Mouse (Mus musculus): ENCODE measurements around the gene Sbf2.

The Sbf2 gene

DNA sequence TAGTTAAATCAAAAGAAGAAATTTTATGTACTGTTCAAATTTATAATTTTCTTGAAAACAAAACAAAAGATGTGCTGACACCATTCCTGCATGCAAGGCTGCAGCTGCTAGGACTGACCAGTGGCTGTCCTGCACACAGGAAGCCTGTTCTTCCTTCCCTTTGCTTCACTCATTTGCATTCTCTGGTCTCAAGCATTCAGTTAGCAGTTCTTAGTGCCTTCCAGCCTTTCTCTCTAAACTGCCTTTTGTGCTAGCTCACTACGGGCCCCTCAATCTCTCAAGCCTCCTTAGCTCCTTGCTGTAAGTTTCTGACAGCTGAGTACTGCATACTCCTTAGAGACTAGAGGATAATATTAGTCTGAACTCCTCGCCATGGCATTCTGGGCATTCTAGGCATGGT is 227.2 kb downstream of the Sbf2 start:
- no peak for DNase-seq

DNA sequence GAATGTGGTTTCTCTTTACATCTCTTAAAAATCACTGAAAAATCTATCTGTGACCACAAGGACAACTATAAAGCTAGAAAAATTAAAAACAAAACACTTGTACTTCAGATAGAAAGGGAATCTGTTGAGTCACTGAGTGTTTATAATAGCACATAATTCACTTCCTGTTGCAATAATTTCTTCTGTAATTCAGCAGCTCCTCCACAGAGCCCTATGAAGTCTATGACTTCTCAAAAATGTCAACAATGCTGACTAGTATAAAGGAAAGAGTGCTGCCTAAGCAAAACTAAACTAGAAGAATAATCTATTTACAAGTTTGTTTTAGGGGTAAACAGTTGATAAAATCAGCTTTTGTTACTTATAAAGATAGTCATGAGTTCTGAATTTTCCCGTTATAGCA is 229.2 kb downstream of the Sbf2 start:
- no peak for DNase-seq

DNA sequence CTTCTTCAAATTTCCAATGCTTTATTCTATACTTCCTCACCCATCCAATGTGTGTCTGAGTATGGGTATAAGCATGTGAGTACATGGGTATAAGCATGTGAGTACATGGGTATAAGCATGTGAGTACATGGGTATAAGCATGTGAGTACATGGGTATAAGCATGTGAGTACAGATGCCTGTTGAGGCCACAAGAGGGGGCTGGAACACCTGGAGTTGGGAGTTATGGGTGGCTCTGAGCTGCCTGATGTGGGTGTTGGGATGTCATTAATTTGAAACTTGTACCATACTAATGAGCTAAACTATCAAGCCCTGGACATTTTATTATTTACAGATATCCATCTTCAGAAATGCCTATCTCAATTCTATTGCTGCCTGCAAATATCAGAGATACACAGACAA is 230.4 kb downstream of the Sbf2 start:
- DNase-seq: no peak

DNA sequence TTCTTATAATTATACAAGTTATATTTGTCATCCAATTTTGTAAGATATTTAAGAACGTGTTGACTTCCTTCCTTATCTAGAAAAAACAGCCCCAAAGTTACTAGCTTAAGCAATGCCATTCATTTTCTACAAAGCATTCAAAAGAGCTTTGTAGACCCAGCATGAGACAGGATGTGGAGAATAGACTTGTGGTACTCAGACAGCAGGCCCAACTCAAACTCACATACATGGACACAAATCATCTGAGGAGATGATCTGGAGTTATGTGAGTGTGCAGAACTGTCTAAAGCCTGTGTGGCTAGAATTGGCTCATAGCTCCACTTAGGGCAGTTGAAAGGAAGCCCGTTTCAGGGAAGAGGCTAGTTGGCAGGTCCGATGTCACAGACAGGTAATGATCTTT is 233.1 kb downstream of the Sbf2 start:
- DNase-seq: no peak

DNA sequence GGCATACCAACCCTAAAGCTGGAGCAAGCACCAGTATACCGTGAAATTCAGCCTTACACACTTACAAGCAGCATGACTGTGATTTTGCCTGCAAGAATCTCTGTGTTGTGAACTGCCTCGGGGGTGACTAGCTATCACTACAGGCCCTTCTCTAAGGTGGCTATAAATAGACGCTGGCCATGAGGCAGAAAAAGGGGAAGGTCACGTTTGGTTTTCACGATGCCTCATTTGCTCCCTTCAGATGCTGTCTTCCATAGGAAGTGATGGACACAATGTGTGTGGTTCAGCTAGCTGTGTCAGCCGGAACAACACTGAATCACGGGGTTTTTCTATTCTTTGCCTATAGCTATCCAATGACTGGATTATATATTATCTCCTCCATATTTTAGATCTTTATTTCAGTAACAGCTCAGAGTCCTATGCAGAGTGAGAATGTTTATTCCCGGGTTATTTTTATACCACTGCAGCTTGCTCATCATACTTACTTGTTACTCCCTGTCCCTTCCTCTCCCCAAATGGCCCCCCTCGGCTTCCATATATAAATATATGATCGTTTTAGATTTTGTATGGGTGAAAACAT is 235.3 kb downstream of the Sbf2 start:
- no peak for DNase-seq

DNA sequence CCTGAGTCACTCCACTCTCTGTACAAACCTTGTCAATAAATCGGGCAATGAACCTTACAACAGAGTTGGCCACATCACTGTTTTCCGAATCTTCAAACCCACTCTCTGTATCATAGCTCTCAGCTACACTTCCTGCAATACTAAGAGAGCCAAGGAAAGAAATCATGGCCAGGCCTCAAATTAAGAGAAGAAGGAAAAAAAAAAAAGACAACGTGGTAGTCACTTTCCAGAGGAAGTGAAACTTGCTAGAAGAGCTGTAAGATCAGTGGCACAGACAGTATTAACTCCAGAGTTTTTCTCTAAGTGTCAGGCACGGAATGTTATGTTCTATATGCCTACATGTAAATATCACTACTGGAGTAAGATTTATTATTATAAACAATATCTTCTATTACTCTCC is 242.2 kb downstream of the Sbf2 start:
- DNase-seq: no peak

DNA sequence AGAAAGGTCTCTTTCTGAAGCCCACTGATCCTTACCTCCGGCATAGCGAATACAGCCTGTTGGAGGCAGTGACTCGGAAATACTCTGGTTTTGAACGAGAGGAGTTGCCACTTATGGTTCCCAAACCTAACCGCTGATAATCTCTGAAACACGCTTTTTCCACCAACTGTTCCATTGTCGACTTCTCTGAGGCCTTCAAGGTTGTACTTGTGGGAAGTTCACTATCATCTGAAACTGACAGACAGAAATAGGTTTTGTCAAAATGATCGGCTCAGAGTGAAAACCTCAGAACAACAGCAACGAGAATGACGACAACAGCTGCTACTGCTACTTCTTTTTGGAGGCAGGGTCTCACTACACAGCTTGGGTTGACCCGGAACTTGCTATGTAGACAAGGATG is 252.7 kb downstream of the Sbf2 start:
- DNase-seq: no peak

DNA sequence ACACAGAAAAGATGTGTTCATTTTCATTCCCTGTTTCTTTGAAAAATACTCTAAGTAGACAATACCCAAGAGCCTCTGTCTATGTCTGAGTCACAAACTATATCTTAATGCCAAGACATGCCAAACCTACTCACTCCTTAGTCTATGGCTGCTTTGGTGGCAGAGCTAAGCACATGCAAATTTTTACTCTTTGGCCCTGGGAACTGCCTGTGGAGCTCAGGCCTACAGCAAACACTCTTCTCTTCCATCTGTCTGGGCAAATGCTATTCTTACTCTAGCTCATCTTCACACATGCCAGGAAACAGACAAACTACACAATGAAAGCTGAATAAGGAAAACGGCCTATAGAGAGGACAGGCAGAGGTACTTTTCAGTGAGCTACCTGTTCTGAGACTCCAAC is 253.2 kb downstream of the Sbf2 start:
- no peak for DNase-seq

DNA sequence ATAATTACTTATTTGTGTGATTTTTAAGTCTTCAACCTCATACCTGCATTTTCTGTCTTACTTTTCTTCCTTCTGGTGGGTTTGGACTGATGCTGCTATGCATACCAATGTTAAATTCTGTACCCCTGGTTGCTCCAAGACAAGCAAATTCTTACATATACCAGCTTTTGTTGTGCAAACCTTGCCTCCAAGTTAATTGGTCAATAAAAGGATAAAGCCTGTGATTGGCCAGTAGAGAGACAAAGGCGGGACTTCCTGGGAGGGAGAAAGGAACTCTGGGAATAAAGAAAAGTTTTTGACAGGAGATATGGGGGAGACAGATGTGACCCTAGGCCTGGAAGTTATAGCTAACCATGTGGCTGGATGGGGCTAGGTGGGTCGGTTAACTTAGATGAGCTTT is 255.3 kb downstream of the Sbf2 start:
- DNase-seq: no peak

DNA sequence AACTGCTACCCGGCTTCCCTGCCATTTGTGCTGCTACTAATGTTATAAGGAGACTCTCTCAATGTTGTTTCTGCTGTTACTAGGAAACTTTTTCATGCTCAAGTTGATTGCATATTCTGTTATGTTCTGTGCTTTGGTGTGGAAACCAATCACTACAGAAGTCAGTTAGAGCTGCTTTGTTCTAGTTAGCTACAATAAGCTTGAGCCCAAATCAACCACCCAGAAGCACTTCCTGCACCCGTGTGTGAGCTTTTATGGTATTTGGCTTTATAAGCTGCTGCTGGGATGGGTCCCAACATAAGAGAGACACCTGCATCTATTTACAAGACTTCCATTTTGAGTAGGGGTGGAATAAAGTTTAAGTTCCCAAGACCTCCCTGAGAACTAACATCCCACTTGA is 260.8 kb downstream of the Sbf2 start:
- no peak for DNase-seq

DNA sequence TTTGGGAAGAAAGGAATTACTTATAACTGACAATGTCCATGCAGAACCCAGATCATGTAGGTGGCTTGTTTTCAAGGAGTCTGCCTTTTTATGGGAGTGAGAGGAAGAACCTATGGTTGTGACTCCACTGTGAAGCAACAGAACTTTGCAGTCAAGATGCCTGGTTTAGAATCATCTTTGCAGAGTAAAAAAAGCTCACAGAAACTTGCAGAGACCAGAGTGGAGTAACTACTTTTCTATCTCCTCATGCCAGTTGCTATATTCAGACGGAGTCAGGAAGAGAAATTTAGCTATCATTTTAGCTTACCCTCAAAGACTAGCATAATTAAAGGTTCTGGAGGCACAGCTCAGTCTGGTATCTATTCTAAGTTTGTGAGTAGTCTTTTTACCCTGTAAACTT is 267.5 kb downstream of the Sbf2 start:
- DNase-seq: no peak

DNA sequence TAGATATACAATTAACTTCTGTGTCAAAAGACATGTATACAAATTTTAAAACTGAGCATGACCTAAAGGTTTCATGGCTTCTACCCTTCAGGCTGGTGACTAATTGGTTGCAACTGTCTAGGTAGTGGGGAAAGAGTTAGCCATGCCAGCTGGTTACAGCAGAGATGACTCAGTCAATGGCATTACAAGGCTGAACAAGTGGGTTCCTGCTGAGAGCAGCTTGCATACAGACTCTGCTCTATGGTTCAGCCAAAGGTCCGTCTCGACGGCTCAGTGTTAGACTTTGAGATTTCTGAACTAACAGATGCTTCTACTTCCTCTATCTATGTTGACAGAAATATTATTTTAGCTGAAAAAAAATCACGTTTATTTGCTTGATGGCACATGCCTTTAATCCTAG is 277.1 kb downstream of the Sbf2 start:
- DNase-seq: peak; percentile 55

DNA sequence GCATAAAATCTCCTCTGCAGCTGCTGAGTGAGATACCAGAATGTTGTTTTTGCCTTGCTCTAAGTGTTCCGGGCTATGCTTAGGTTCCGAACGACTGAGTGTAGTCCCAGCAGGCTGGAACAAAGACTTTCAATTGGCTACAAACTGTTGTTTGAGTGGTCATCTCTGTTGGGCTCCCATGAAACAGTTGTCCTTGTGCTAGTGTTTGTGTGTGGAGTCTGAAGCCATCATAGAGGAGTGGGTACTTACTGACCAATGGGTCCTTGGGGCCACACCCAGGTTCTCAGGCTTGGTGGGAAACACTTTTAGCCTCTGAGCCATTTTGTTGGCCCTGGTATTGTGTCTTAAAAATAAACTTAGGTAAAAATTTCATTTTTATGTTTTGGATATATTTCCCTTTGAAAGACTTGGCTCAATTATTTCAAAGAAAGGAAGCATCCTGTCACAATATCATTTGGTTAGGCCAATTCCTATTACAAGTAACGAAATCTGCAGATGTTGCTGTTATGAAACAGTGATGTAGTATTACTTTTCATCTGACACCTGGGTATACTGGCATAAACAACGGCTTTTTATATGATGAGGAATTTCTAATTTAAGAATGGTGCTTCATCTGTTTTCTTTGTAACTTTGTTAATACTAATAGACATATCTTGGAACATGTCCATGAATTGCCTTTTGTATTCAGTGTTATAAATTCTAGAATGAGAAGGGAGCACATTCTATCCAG is 289.2 kb downstream of the Sbf2 start:
- DNase-seq: no peak

DNA sequence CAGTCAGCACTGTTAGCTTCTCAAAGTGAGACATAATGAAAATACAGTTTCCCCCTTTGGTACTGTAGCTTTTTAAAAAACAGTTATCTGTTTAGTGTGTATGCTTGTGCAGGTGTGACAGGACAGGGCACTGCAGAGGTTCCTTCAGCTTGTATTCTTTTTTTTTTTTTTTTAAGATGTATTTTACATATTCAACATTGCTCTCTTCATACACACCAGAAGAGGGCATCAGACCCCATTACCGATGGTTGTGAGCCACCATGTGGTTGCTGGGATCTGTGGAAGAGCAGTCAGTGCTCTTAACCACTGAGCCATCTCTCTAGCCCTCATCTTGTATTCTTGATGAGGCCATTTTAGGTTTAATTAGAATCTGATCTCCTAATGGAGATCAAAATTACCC is 289.9 kb downstream of the Sbf2 start:
- no peak for DNase-seq

DNA sequence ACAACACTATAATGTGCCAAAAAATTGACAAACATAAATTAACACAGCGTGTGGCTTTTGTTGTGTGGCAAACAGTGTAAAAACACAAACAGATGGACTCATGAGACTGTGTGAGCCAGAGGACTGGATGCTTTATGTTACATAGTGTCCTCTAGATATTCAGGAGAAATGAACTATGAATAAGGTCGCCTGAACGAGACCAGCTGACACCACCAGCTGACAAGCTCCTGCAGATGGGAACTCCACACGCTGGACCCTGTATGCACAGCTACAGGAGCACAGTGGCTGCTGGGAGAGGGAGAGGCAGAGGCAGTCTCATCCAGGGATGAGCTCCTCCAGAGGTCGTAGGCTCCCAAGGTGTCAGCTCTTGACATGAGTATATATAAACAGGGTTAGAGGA is 293.6 kb downstream of the Sbf2 start:
- DNase-seq: no peak

DNA sequence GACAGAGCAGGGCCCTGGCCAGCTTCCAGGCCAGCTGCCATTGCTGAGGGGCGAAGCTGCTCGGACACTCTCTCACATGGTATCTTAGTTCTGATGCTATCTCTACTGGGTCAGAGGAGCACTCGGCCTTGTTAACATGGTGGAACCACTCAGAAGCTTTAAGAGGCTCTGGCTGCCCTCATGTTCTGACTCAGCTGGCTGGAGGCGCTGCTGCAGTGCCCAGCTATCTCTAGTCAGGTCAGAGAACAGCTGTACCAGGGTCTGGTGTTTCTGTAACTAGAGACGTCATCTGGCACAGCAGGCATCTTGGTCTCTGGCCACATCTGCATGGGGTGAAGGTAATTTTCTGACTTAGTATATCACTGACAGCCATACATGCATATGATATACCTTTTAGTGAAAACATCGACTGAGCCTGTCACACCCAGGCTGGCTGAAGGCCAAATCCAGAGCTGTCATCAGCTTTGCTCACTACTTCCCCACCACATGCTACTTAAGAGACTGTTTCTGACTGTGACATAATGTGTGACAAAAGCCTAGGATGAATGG is 295.7 kb downstream of the Sbf2 start:
- no peak for DNase-seq

DNA sequence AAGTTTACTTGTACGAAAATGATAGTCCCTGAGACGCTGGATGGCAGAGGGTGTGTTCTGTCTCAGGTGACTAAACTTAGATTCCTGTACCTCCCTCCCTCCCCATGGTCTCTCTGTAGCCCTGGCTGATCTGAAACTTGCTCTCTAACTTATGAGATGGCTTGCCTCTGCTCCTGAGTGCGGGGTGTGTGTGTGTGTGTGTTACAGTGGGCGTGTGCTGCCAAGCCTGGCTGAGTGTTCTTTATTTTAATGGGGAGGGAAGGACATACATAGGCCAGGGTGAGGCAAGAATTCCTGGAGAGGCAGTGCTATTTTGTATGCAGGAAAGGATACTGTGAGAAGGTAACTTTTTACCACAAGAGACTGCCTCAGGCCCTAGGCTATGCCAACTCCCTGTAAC is 297.3 kb downstream of the Sbf2 start:
- no peak for DNase-seq

DNA sequence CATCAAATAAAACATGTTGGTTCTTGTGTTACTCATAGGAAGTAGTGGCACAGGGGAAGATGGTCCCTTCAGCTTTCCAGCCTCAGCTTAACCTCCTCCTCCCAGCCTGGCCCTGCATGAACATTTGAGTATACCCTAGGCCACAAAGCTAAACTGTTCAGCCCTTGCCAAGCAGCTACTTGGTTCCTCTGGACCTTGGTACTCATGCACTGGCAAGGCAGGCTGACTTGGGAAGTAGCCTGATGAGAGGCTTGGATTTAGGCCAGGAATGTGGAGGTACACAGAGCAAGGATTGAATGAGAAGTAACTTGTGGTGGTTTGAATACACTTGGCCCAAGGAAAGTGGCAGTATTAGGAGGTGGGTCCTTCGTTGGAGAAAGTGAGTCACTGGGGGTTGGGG is 299.4 kb downstream of the Sbf2 start:
- peak; percentile 18 for DNase-seq

DNA sequence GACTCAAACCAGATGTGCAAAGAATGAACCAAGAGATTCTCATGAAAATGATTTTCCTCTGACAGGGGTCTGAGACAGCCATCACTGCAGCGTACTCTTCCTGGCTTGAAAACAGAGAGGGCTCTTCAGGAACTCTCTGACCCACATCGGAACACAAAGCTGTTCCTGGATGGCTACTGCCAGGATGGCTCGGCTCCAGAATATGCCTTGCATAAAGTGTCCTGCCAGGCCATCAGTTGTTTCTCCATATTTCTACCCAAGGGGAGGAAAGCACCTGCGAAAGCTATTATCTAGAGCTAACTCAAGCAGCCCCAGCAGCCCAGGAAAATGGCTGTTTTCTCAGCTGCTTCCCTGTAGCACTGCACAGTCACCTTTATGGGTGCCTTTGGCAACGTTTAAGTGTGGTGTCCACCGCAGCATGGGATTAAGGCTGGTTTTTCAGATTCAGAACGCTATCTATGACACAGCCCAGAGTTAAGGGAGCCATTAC is 300.3 kb downstream of the Sbf2 start:
- DNase-seq: peak; percentile 76

DNA sequence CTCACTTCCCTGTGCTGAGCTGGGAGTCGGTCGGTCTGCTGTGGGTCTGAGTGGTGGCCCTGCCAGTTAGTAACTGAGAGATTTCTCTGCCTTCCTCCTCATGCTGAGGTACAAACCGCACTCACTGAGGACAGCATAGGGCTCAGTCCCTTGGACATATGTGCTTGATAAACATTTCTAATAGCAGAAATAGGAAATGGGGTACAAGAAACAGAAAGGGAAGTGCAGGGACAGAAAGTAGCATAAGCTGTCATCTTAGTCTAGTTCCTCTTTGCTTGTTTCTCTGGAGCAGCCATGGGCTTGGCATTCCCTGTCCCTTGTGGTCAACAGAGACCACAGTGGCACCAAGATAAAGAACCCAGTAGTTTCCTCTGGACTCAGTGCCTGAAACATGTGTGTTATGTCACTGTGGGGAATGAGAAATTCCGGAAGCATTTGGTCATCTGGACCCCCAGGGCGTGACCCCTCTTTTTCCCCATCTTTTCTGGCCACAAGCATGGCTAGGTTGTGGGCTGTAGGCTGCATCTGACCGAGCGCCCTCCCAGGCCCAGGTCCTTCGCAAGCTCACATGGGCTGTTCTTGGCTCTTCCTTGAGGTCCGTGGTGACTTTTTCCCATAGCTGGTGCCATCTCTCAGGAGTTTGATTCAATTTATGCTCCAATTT is 301.2 kb downstream of the Sbf2 start:
- DNase-seq: no peak

DNA sequence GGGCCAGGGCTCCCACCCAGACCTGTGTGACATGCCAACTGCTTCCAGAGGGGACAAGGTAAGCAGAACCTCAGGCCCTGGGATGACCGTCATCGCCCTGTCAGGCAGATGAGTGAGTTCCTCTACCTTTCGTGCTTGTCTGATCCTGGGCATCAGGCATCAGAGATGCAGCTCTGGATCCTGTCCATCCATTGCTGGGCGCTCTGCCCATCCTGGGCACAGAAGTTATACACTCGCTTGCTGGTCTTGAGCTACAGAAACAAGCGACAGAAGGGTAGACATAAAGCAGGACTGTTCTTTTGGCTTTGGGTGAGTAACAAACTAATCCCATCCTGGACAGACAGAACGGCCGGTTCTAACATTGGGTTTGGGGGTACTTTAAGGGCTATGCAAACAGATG is 305.5 kb downstream of the Sbf2 start:
- no peak for DNase-seq

DNA sequence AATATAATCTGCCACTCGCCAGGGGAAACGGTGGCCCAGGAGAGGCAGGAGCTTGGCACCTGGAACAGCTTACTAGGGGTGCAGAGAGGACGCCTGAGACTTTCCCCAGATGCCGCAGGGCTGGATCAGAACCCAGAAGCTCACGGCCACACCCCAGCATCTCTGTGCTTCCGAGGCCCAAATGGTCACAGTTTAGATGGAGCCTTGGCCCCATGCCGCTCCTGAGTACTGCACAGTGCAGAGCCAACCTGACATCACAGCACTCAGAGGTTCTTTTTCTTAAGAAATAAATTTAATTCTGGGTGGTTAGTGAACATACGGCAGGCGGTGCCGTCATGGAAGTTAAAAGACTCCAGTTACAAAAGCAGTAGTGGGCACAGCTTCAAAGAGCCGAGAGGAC is 307.0 kb downstream of the Sbf2 start:
- no peak for DNase-seq

DNA sequence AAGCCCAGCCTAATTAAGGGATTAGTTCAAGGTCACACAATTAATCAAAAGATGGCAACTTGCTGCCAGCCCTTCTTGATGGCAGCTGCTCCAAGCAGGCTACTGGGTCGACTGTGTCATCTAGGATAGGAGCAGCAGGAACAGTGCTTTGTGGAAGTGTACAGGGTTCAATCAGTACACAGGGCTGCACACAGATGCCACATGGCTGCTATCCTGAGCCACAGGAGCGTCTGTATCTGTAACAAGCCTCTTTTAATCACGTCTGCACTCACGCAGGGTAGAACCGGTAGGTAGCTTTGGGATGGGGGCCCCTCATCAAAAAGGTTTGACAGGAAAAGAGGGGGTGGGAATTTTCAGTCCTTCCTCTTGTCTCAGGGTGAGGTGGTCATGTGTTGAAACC is 308.4 kb downstream of the Sbf2 start:
- DNase-seq: no peak

DNA sequence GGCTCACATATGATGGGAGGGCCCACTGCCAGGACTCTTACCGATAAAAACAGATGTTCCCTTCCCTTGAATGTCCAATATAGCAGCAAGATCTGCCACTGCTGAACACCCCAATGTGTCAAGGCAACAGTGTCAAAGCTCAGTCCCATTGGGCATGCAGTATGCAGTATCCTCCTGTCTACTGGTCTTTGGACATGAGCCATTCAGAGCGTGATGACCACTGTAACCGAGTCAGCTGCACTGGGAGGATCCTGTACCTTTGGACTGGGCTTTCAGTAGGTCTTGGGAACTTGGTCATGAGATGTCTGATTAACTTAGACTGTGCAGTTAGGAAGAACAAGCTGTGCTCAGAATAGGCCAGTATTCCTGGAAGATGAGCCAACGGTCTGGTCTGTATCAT is 309.2 kb downstream of the Sbf2 start:
- DNase-seq: no peak
